In the genomic region with DNA sequence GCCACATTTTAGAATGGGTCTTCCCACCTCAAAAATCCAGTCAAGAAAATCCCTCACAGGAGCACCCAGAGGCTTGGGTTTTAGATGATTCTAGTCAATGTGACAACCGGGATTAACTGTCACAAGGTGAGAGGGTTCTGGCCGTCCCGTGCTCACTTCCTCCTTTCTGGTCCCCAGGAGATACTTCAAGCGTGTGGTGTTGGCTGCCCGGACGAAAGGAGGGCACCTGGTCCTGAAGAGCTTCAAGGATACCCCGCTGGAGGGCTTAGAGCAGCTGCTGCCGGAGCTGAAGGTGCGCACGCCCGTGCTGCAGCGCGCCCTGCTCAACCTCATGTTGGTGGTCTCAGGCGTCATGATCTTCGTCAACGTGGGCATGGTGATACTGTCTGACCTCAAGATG, we compare ENCODE assay signal across 21 mouse cellular contexts. TPM values are rescaled to one million over a fixed set of nuclear protein-coding genes. Genes with fewer than 3 reads are reported as not detected.
"Had no signal": no experiment of that assay in that cellular context is flagged by ENCODE, and none has a peak within 500 bp of the region (broad histone marks: within the 10 kb centered on the region; RNA-seq: fewer than 3 reads in every experiment).

No protein-coding gene starts in this region.

- H3K4me1 ChIP-seq: midbrain, embryonic 10.5 days; midbrain, embryonic 12.5 days; neural tube, embryonic 13.5 days; neural tube, embryonic 15.5 days; stomach, embryonic 15.5 days had no signal

- H3K9ac ChIP-seq: lung, embryonic 14.5 days; midbrain, embryonic 12.5 days; neural tube, embryonic 13.5 days; neural tube, embryonic 15.5 days; stomach, embryonic 15.5 days had no signal

- H3K27me3 ChIP-seq: midbrain, embryonic 12.5 days; neural tube, embryonic 13.5 days; neural tube, embryonic 15.5 days; stomach, embryonic 15.5 days had no signal

- ATAC-seq: midbrain, embryonic 16.5 days had no signal

- H3K9me3 ChIP-seq: midbrain, embryonic 12.5 days; neural tube, embryonic 13.5 days; neural tube, embryonic 15.5 days; stomach, embryonic 15.5 days had no signal

- H3K4me2 ChIP-seq: lung, embryonic 14.5 days; midbrain, embryonic 12.5 days; neural tube, embryonic 13.5 days; neural tube, embryonic 15.5 days; stomach, embryonic 15.5 days had no signal

- H3K4me3 ChIP-seq: midbrain, embryonic 10.5 days; midbrain, embryonic 12.5 days; myocyte; neural tube, embryonic 13.5 days; neural tube, embryonic 15.5 days; stomach, embryonic 15.5 days had no signal

- DNase-seq: lung, adult 18-20 months; lung, embryonic 14.5 days; lung, postnatal 10 days; lung, postnatal 4 days; midbrain, embryonic 14.5 days; right cerebral cortex, postnatal 25 days; right cerebral cortex, postnatal 4 days; spleen, adult 18-20 months; thymus, adult 2 months; thymus, postnatal 25 days; thymus, postnatal 4 days had no signal

- H3K27ac ChIP-seq: midbrain, embryonic 10.5 days; midbrain, embryonic 12.5 days; neural tube, embryonic 13.5 days; neural tube, embryonic 15.5 days; stomach, embryonic 15.5 days; stomach, postnatal 0 days had no signal

RNA-seq across cellular contexts. Expression of a gene that starts 12.6 kb away (rescaled TPM):
- total RNA-seq: megakaryocyte-erythroid progenitor cell, adult 5-6 weeks had no signal
- polyA plus RNA-seq: midbrain, embryonic 14.5 days; midbrain, embryonic 16.5 days; neural tube, embryonic 13.5 days; urinary bladder, adult 2 months had no signal
